Mouse (Mus musculus): ENCODE results near the gene Foxd4. TPM values are rescaled to one million over a fixed set of nuclear protein-coding genes. Genes with fewer than 3 reads are reported as not detected.

The Foxd4 gene
- polyA plus RNA-seq, 1 experiment: not detected

GRCm38 (mm10) chr19:24861612-24862451, 39.2 kb downstream of the Foxd4 start, which contains the start of gene Pgm5:
Gene Pgm5 (minus strand): TSS chr19:24861855.
- no peak within 1 kb of the TSS for H3K4me3 ChIP-seq (replicated peaks; ENCODE audit: control insufficient read depth, low read depth, low read length)
- TF ChIP-seq CTCF (IDR thresholded peaks at IDR 0.05; ENCODE audit: control insufficient read depth, insufficient read depth, low read length) (no peak), POLR2A (IDR thresholded peaks at IDR 0.05; ENCODE audit: borderline replicate concordance, control insufficient read depth, low read depth, low read length) (no peak)
- WGBS: 4% methylated on average over 39 of the region's 39 CpGs
- no peak within 1 kb of the TSS for H3K27ac ChIP-seq (ENCODE audit: control insufficient read depth, insufficient read depth, low read depth, low read length, poor library complexity)
- H3K4me1 ChIP-seq (ENCODE audit: control insufficient read depth, insufficient read depth, low read length): no peaks in the 10 kb centered on the region

GRCm38 (mm10) chr19:24861276-24861611, 39.8 kb downstream of the Foxd4 start:
- Histone ChIP-seq H3K27ac (ENCODE audit: control insufficient read depth, insufficient read depth, low read depth, low read length, poor library complexity) (no peak overlapping the region), H3K4me3 (replicated peaks; ENCODE audit: control insufficient read depth, low read depth, low read length) (no peak overlapping the region), H3K4me1 (ENCODE audit: control insufficient read depth, insufficient read depth, low read length) (no peaks in the 10 kb centered on the region)
- WGBS: 33% methylated on average over 13 of the region's 13 CpGs
- TF ChIP-seq POLR2A (IDR thresholded peaks at IDR 0.05; ENCODE audit: borderline replicate concordance, control insufficient read depth, low read depth, low read length) (no peak), CTCF (IDR thresholded peaks at IDR 0.05; ENCODE audit: control insufficient read depth, insufficient read depth, low read length) (no peak)

DNA sequence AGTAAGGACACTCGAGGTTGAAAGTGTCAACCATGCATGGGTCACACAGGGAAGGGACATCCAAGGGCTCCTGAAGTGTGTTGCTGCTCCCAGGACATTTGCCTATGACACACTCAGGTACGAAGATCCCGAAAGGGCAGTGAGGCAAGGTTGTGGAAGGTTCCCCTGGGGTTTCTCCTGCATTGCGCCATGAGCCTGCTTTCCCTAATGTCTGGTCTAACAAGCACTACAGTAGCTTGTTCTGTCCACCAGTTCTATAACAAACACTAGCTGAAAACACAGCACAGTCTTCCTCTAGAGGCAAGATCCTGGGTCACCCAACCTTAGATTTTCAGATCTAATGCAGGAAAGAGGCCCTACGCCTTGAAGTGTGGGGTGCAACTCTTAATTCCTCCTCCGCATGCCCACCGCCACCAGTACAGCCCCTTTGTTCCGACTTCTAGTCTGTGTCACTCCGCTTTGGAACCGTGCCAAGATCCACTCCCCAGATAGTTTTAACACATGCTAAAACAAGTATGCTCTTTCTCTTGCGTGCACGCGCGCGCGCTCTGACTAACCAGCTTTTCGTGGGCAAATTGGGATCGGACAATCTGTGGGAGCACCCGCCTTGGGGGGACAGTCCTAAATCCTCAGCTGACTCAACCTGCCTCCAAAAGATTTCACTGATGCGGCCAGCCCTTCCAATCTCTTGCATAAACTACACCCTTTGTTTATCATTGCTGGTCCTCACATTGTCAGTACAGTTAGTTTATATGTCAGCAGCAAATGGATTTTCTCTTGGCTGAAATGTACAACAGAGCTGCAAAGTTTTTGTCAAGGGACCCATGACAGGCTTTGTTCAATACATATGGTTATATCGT, 49.3 kb downstream of the Foxd4 start:
- 83% methylated on average over 21 of the region's 21 CpGs for WGBS
- no peaks in the 10 kb centered on the region for H3K4me1 ChIP-seq (ENCODE audit: control insufficient read depth, insufficient read depth, low read length)
- no peak overlapping the region for H3K4me3 ChIP-seq (replicated peaks; ENCODE audit: control insufficient read depth, low read depth, low read length)
- TF ChIP-seq CTCF (IDR thresholded peaks at IDR 0.05; ENCODE audit: control insufficient read depth, insufficient read depth, low read length): no peak
- H3K27ac ChIP-seq (ENCODE audit: control insufficient read depth, insufficient read depth, low read depth, low read length, poor library complexity): no peak overlapping the region

Other genes starting within 250 kb of the Foxd4 start
- gene Tmem252, start 227.2 kb downstream of the Foxd4 start, polyA plus RNA-seq (2011; ENCODE audit: insufficient read depth, insufficient read length, low replicate concordance, missing spikeins): 0.40 TPM in 1 of 2 replicates, not detected in the other
- 2.4 TPM in 1 of 2 replicates, not detected in the other for gene Pgm5, start 39.3 kb downstream of the Foxd4 start, polyA plus RNA-seq (2011; ENCODE audit: insufficient read depth, insufficient read length, low replicate concordance, missing spikeins)
- 41.2 and 58.8 TPM in 2 replicates for gene Gm10053, start 25.5 kb downstream of the Foxd4 start, polyA plus RNA-seq (2011; ENCODE audit: insufficient read depth, insufficient read length, low replicate concordance, missing spikeins)
- 2.7 and 7.5 TPM in 2 replicates for gene Cbwd1, start 60.4 kb upstream of the Foxd4 start, polyA plus RNA-seq (2011; ENCODE audit: insufficient read depth, insufficient read length, low replicate concordance, missing spikeins)
- gene Dock8, start 98.3 kb upstream of the Foxd4 start, polyA plus RNA-seq (2011; ENCODE audit: insufficient read depth, insufficient read length, low replicate concordance, missing spikeins): 16.9 and 40.8 TPM in 2 replicates

Data from bone marrow, adult 2 months (tissue).